Mouse (Mus musculus) neural tube, embryonic 13.5 days (tissue): ENCODE measurements around the gene Tmem145. TPM values are rescaled to one million over a fixed set of nuclear protein-coding genes. Genes with fewer than 3 reads are reported as not detected.
"Not testable (repeated sequence)": the region's sequence is repeated elsewhere in the genome, so short reads cannot be mapped to it uniquely, and the experiment has no call there.

Source experiments
- ATAC-seq: fragments of 200-750 bp; cut with Nextera tagmentation; 2 replicates; pipeline ENCODE4 v1.8.0; 2017; ENCODE audit warnings: low read depth, mild to moderate bottlenecking, moderate TSS enrichment, moderate library complexity
- H3K27ac ChIP-seq: fragments of 300-500 bp; sonication (generic); replicated peaks from 2 replicates; pipeline ENCODE4 v1.5.1; 2015; ENCODE audit warnings: moderate library complexity, mild to moderate bottlenecking, inconsistent platforms
- H3K27me3 ChIP-seq: fragments of 300-500 bp; sonication (generic); 2 replicates; pipeline ENCODE4 v1.6.1; 2015; ENCODE audit warnings: mild to moderate bottlenecking, inconsistent platforms
- H3K36me3 ChIP-seq: fragments of 300-500 bp; sonication (generic); 2 replicates; pipeline ENCODE4 v1.6.1; 2015; ENCODE audit warnings: mild to moderate bottlenecking, inconsistent platforms
- H3K4me1 ChIP-seq: fragments of 300-500 bp; sonication (generic); replicated peaks from 2 replicates; pipeline ENCODE4 v1.6.1; 2015; ENCODE audit warnings: inconsistent platforms
- H3K4me2 ChIP-seq: fragments of 300-500 bp; sonication (generic); 2 replicates; pipeline ENCODE4 v1.6.1; 2015; ENCODE audit warnings: inconsistent platforms, mild to moderate bottlenecking, moderate library complexity
- H3K4me3 ChIP-seq: fragments of 300-500 bp; sonication (generic); 2 replicates; pipeline ENCODE4 v1.5.1; 2015; ENCODE audit warnings: mild to moderate bottlenecking, inconsistent platforms
- H3K9ac ChIP-seq: fragments of 300-500 bp; sonication (generic); 2 replicates; pipeline ENCODE4 v1.6.1; 2015; ENCODE audit warnings: moderate library complexity, mild to moderate bottlenecking, inconsistent platforms
- H3K9me3 ChIP-seq: fragments of 300-500 bp; sonication (generic); 2 replicates; pipeline ENCODE4 v1.6.1; 2016; ENCODE audit warnings: inconsistent platforms
- WGBS: fragments of 180-500 bp; shearing (Covaris S2); methylation state at CpG from one replicate; pipeline ENCODE4 v1.1.7; 2015; 5-methylcytosine and 5-hydroxymethylcytosine counted together
- polyA plus RNA-seq: library from polyadenylated mRNA; unstranded; fragments of >200 nt; fragmentation: Nextera tagmentation; extraction: Ambion mirVana; gene quantifications from 2 replicates; pipeline ENCODE4 v1.2.1, GENCODE M21; 2015

Tmem145 gene
- polyA plus RNA-seq, result 51.7 and 52.2 TPM in 2 replicates

DNA sequence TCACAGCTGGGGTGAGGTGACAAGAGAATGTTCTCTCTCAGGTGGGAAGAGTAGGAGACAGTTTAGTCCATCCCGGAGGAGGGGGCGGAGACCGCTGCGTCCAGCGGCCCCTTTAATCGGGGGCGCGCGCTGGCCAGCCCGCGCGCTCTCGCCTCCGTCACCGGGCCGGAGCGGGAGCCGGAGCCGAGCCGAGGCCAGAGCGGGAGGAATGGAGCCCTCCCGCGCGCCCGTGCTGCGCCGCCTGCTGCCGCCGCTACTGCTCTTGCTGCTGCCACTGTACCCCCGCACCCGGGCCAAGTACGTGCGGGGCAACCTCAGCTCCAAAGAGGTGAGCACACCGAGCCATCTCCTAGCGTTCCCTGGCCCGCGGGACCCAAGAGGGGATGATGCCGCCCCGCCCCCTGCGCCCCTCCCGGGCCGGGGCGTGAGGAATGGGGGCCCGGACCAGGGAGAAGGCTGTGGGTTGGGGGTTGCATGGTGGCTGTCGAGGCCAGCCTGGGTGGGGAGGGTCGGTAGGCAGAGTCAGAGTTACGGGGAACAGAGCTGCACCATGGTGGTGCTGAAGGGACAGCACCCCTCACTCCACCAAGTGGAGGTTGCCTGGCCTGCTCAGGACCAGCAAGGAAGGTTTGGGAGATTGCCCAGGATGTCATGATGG is at the start of gene Tmem145:
Gene Tmem145 (plus strand): TSS at position 151 of the 658 bp plus-strand sequence.
- Histone ChIP-seq H3K27ac (peak within 1 kb of the TSS; percentile 90), H3K4me1 (peaks cover 22% of the 10 kb centered on the region), H3K36me3 (peaks cover 5% of the 10 kb centered on the region; the same call in 1 of the 2 replicates), H3K9ac (peak within 1 kb of the TSS; percentile 89), H3K9me3 (no peaks in the 10 kb centered on the region), H3K4me3 (peak within 1 kb of the TSS; percentile 70), H3K4me2 (peak within 1 kb of the TSS; percentile 84), H3K27me3 (peaks cover 27% of the 10 kb centered on the region)
- WGBS, result 0% methylated on average over 44 of the region's 47 CpGs
- ATAC-seq, result peak; percentile 85

GRCm38 (mm10) chr7:25261896-25262295 is 44.0 kb upstream of the Tmem145 start:
- Histone ChIP-seq H3K4me1 (peaks cover 4% of the 10 kb centered on the region), H3K4me2 (no peak overlapping the region), H3K27ac (no peak overlapping the region), H3K9ac (no peak overlapping the region), H3K27me3 (no peaks in the 10 kb centered on the region), H3K4me3 (no peak overlapping the region), H3K9me3 (no peaks in the 10 kb centered on the region), H3K36me3 (no peaks in the 10 kb centered on the region)
- WGBS, result 83% methylated on average over 1 of the region's 1 CpGs
- ATAC-seq, result no peak

GRCm38 (mm10) chr7:25263968-25264870 is 41.7 kb upstream of the Tmem145 start:
- WGBS, result 21% methylated on average over 17 of the region's 17 CpGs
- no peak for ATAC-seq

GRCm38 (mm10) chr7:25265743-25266142 is 40.2 kb upstream of the Tmem145 start:
- not testable (repeated sequence) for H3K4me2 ChIP-seq, H3K27ac ChIP-seq, H3K9ac ChIP-seq, ATAC-seq, H3K27me3 ChIP-seq, H3K4me3 ChIP-seq, H3K36me3 ChIP-seq, H3K9me3 ChIP-seq
- 93% methylated on average over 5 of the region's 5 CpGs for WGBS
- peaks cover 27% of the 10 kb centered on the region for H3K4me1 ChIP-seq

More at GRCm38 (mm10) chr7:25263968-25264870, 41.7 kb upstream of the Tmem145 start:
- Histone ChIP-seq H3K4me1 (peaks cover 14% of the 10 kb centered on the region), H3K9ac (0 out of 2 replicates have a peak overlapping the region, but pooled peaks have one; percentile 26), H3K9me3 (no peaks in the 10 kb centered on the region), H3K4me3 (no peak overlapping the region), H3K4me2 (no peak overlapping the region), H3K27ac (no peak overlapping the region), H3K36me3 (no peaks in the 10 kb centered on the region), H3K27me3 (no peaks in the 10 kb centered on the region)

DNA sequence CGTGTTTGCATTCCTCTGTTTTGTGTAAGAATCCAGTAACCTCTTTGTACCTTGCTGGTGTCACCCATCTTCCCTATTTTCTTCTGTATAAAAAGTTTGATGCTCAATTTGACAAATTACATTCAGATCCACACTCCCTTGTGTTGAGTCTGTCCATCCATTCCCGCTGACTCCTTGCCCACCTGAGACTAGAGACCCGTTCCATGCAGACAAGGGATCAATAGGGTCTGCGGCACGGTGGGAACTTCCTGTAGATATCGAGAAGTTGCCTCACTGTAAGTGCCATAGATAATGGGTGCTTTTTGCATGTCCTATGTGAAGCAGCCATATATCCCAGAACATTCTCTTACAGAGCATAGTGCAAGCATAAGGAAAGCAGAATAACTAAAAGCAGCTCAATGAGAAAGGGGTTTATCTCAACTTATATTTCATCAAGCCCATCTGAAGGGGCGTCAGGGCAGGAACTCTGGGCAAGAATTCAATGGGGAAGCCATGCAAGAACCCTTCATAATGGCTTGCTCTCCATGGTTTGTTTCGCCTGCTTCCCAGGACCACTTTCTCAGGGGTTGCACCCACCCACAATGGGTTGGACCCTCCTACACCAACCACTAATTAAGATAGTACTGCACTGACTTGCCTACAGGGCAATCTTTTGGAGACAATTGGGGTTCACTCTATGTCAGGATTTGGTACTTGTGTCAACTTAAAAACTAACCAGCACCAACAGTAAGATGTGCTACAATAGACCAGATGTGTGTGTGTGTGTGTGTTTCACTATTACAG is 39.5 kb upstream of the Tmem145 start:
- H3K27ac ChIP-seq, result no peak overlapping the region
- ATAC-seq, result no peak
- peak overlapping the region; percentile 58 for H3K4me2 ChIP-seq
- 0 out of 2 replicates have a peak overlapping the region, but pooled peaks have one; percentile 56 for H3K4me3 ChIP-seq
- H3K36me3 ChIP-seq, result peaks cover 7% of the 10 kb centered on the region
- H3K9ac ChIP-seq, result peak overlapping the region; percentile 38; the same call in 1 of the 2 replicates
- WGBS, result 88% methylated on average over 8 of the region's 8 CpGs
- H3K27me3 ChIP-seq, result no peaks in the 10 kb centered on the region
- no peaks in the 10 kb centered on the region for H3K9me3 ChIP-seq
- H3K4me1 ChIP-seq, result peaks cover 27% of the 10 kb centered on the region

GRCm38 (mm10) chr7:25267301-25267750 is 38.6 kb upstream of the Tmem145 start, which contains the start of gene Cic:
Cic (plus strand) TSS chr7:25267704.
- Histone ChIP-seq H3K4me3 (peak within 1 kb of the TSS; percentile 71), H3K36me3 (peaks cover 17% of the 10 kb centered on the region), H3K27ac (peak within 1 kb of the TSS; percentile 93), H3K4me2 (peak within 1 kb of the TSS; percentile 88), H3K9ac (peak within 1 kb of the TSS; percentile 82), H3K9me3 (no peaks in the 10 kb centered on the region), H3K4me1 (peaks cover 30% of the 10 kb centered on the region), H3K27me3 (no peaks in the 10 kb centered on the region)
- ATAC-seq, result peak; percentile 90
- under 1% methylated on average over 29 of the region's 29 CpGs for WGBS

GRCm38 (mm10) chr7:25267751-25268463 is 38.0 kb upstream of the Tmem145 start:
- under 1% methylated on average over 33 of the region's 33 CpGs for WGBS

GRCm38 (mm10) chr7:25268588-25268987 is 37.3 kb upstream of the Tmem145 start:
- 7% methylated on average over 7 of the region's 7 CpGs for WGBS
- Histone ChIP-seq H3K27me3 (no peaks in the 10 kb centered on the region), H3K36me3 (peaks cover 29% of the 10 kb centered on the region), H3K4me3 (peak overlapping the region; percentile 71), H3K4me1 (peaks cover 39% of the 10 kb centered on the region), H3K4me2 (peak overlapping the region; percentile 88), H3K27ac (peak overlapping the region; percentile 91), H3K9me3 (no peaks in the 10 kb centered on the region), H3K9ac (peak overlapping the region; percentile 82)
- ATAC-seq, result 0 out of 2 replicates have a peak, but pooled peaks have one; percentile 1

More at GRCm38 (mm10) chr7:25267751-25268463, 38.0 kb upstream of the Tmem145 start:
- peak overlapping the region; percentile 93 for H3K27ac ChIP-seq
- H3K27me3 ChIP-seq, result no peaks in the 10 kb centered on the region
- H3K4me1 ChIP-seq, result peaks cover 33% of the 10 kb centered on the region
- H3K9ac ChIP-seq, result peak overlapping the region; percentile 82
- ATAC-seq, result peak; percentile 96
- H3K4me3 ChIP-seq, result peak overlapping the region; percentile 71
- H3K9me3 ChIP-seq, result no peaks in the 10 kb centered on the region
- peak overlapping the region; percentile 88 for H3K4me2 ChIP-seq
- peaks cover 23% of the 10 kb centered on the region for H3K36me3 ChIP-seq

DNA sequence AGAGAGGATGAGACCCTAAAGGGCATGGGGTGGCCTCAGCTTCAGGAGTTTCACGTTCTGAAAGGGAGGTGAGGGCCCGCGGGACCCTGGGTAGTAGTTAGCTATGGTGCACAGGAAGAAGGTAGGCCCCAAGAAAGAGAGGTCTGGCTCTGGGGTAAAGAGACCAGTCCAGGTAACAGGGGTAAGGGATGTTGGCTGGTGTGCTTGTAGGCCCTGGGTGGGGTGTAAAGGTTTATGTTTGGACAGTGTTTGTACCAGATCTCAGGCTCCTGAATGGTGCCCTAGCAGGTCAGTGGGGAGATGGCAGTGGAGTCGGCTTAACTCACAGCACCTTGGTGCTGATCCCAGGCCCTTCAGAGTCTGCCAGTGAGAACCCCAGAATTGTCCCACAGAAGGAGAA is 36.9 kb upstream of the Tmem145 start:
- H3K36me3 ChIP-seq, result peaks cover 34% of the 10 kb centered on the region
- H3K9ac ChIP-seq, result peak overlapping the region; percentile 82
- ATAC-seq, result no peak
- H3K27me3 ChIP-seq, result no peaks in the 10 kb centered on the region
- H3K4me2 ChIP-seq, result peak overlapping the region; percentile 88
- no peaks in the 10 kb centered on the region for H3K9me3 ChIP-seq
- peak overlapping the region; percentile 91 for H3K27ac ChIP-seq
- peaks cover 44% of the 10 kb centered on the region for H3K4me1 ChIP-seq
- H3K4me3 ChIP-seq, result peak overlapping the region; percentile 71
- 37% methylated on average over 4 of the region's 4 CpGs for WGBS

DNA sequence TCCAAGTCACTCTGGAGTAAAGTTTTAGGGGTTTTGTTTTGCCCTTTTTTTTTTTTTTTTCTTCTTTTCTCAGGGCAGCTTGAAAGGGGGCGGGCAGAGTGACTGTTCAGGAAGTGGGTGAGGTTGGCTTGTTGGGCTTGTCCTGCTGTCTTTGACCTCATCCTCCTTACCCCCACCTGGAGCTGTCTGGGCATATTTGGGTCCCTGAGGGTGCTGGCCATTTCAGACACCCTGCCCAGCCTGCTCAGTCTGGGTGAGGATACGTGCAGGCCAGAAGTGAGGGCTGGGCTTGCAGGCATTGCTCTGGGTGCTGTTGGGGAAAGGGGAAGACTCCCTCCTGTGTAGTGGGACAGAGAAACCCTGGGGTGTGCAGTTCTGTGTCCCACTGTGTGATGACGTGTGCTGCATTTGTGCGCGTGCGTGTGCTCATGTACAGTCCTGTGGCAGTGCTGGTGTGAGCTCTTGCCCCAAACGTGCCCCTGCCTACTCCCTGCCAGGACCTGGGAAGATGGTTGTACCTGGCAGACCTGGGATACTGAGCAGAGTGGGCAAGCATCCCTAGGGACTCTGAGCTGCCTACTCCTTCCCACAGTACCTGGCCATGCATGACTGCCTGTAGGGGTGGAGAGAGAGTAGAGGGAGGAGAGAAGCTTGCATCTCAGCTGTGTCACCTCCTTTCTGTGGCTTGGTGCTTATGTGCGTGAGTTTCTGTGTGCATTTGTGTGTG is 36.2 kb upstream of the Tmem145 start:
- Histone ChIP-seq H3K27ac (no peak overlapping the region; the same call in 1 of the 2 replicates), H3K36me3 (peaks cover 35% of the 10 kb centered on the region), H3K4me3 (peak overlapping the region; percentile 71), H3K9ac (peak overlapping the region; percentile 82), H3K4me2 (peak overlapping the region; percentile 88), H3K4me1 (peaks cover 50% of the 10 kb centered on the region), H3K27me3 (no peaks in the 10 kb centered on the region), H3K9me3 (no peaks in the 10 kb centered on the region)
- no peak for ATAC-seq
- WGBS, result 86% methylated on average over 8 of the region's 8 CpGs
